In the genomic region with DNA sequence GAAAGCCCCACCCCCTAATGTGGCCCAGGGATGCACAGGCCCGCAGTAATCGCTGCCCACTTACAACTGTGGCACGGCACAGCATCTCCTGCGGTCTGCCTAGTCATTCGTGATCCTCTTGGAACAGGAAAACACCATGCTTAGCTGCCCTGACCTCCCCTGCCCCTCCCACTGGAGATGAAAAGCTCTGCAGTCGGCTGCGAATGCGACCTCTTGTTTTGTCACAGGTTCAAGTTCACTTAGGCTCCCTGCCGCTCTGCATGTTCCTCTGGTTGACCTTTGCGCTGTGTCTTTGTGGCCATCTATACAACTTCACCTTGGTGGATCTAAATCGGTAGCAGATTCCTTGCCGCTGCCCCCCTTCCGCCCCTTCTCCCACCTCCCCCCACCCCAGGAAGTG, we compare ENCODE assay signal across 19 mouse cellular contexts.
DNase-seq lines count a peak whose midpoint lies in the region; ATAC-seq lines count a peak whose summit lies in the region.
"Had no signal": no experiment of that assay in that cellular context is flagged by ENCODE, and none has a peak within 500 bp of the region (broad histone marks: within the 10 kb centered on the region; RNA-seq: fewer than 3 reads in every experiment).

No protein-coding gene starts in this region.

- no peak overlapping the region for H3K4me3 ChIP-seq in midbrain, embryonic 10.5 days
- H3K4me3 ChIP-seq in midbrain, embryonic 13.5 days (replicated peaks), result no peak overlapping the region
- H3K4me3 ChIP-seq in limb, embryonic 12.5 days (replicated peaks), result no peak overlapping the region
- H3K4me3 ChIP-seq: embryonic facial prominence, embryonic 10.5 days; forebrain, embryonic 13.5 days; heart, embryonic 13.5 days; hindbrain, embryonic 13.5 days; intestine, embryonic 15.5 days had no signal

- no peak for ATAC-seq in midbrain, embryonic 13.5 days
- no peak; the same call in 1 of the 2 replicates for ATAC-seq in limb, embryonic 12.5 days (ENCODE audit: insufficient number of reproducible peaks, insufficient read depth, low FRiP score, low TSS enrichment, low read depth)
- ATAC-seq: forebrain, embryonic 13.5 days; forebrain, postnatal 0 days; intestine, embryonic 15.5 days had no signal

- H3K4me2 ChIP-seq in midbrain, embryonic 13.5 days (replicated peaks), result no peak overlapping the region
- H3K4me2 ChIP-seq in limb, embryonic 12.5 days, result peak overlapping the region; percentile 9
- H3K4me2 ChIP-seq: forebrain, embryonic 13.5 days; heart, embryonic 13.5 days; hindbrain, embryonic 13.5 days; intestine, embryonic 15.5 days had no signal

- H3K27me3 ChIP-seq in midbrain, embryonic 10.5 days (ENCODE audit: low read depth, poor library complexity, severe bottlenecking), result no peaks in the 10 kb centered on the region
- no peaks in the 10 kb centered on the region for H3K27me3 ChIP-seq in midbrain, embryonic 13.5 days
- H3K27me3 ChIP-seq in limb, embryonic 12.5 days, result peaks cover 9% of the 10 kb centered on the region
- H3K27me3 ChIP-seq: forebrain, embryonic 13.5 days; hindbrain, embryonic 13.5 days; intestine, embryonic 15.5 days had no signal

- WGBS in midbrain, embryonic 10.5 days, result 46% methylated on average over 13 of the region's 13 CpGs
- WGBS in midbrain, embryonic 13.5 days, result 36% methylated on average over 13 of the region's 13 CpGs
- WGBS in limb, embryonic 12.5 days, result 42% methylated on average over 13 of the region's 13 CpGs

- no peak overlapping the region for H3K9ac ChIP-seq in midbrain, embryonic 13.5 days (replicated peaks)
- no peak overlapping the region for H3K9ac ChIP-seq in limb, embryonic 12.5 days (replicated peaks)
- H3K9ac ChIP-seq: forebrain, embryonic 13.5 days; forebrain, postnatal 0 days; heart, embryonic 13.5 days; hindbrain, embryonic 13.5 days; intestine, embryonic 15.5 days had no signal

- H3K4me1 ChIP-seq in midbrain, embryonic 10.5 days, result peaks cover 11% of the 10 kb centered on the region
- H3K4me1 ChIP-seq in midbrain, embryonic 13.5 days (replicated peaks), result no peaks in the 10 kb centered on the region
- peaks cover 8% of the 10 kb centered on the region for H3K4me1 ChIP-seq in limb, embryonic 12.5 days (replicated peaks)
- H3K4me1 ChIP-seq: heart, embryonic 13.5 days; intestine, embryonic 15.5 days had no signal

- DNase-seq in midbrain, embryonic 10.5 days (ENCODE audit: low spot score), result peak; percentile 18
- peak; percentile 44 for DNase-seq in ES-CJ7 (ENCODE audit: low read depth, low spot score)
- peak; percentile 9 for DNase-seq in Muller cell, postnatal 12 days (ENCODE audit: inconsistent ontology term)
- no peak for DNase-seq in cerebellum, adult 9-11 months
- no peak for DNase-seq in layer of hippocampus, adult 9-10 months (ENCODE audit: low spot score)
- DNase-seq: adrenal gland, postnatal 10 days; cerebellum, adult 11 months; cerebellum, adult 8-10 months; cerebellum, postnatal 25 days; forebrain, postnatal 0 days; gastrocnemius, postnatal 25 days; heart, postnatal 4 days had no signal

- no peaks in the 10 kb centered on the region for H3K9me3 ChIP-seq in midbrain, embryonic 10.5 days (replicated peaks)
- H3K9me3 ChIP-seq in midbrain, embryonic 13.5 days, result no peaks in the 10 kb centered on the region
- H3K9me3 ChIP-seq in limb, embryonic 12.5 days, result no peaks in the 10 kb centered on the region
- H3K9me3 ChIP-seq: embryonic facial prominence, embryonic 10.5 days; forebrain, embryonic 13.5 days; heart, embryonic 13.5 days; hindbrain, embryonic 13.5 days; intestine, embryonic 15.5 days had no signal

- no peak overlapping the region for H3K27ac ChIP-seq in midbrain, embryonic 10.5 days (replicated peaks)
- no peak overlapping the region for H3K27ac ChIP-seq in midbrain, embryonic 13.5 days
- no peak overlapping the region for H3K27ac ChIP-seq in limb, embryonic 12.5 days
- H3K27ac ChIP-seq: embryonic facial prominence, embryonic 10.5 days; forebrain, embryonic 13.5 days; heart, embryonic 13.5 days; hindbrain, embryonic 13.5 days; intestine, embryonic 15.5 days had no signal

- H3K36me3 ChIP-seq in midbrain, embryonic 10.5 days, result no peaks in the 10 kb centered on the region
- no peaks in the 10 kb centered on the region for H3K36me3 ChIP-seq in midbrain, embryonic 13.5 days
- H3K36me3 ChIP-seq in limb, embryonic 12.5 days, result no peaks in the 10 kb centered on the region
- H3K36me3 ChIP-seq: embryonic facial prominence, embryonic 10.5 days; heart, embryonic 13.5 days; hindbrain, embryonic 13.5 days; intestine, embryonic 15.5 days had no signal

Comparison
In these comparisons a context has a peak if more than half of its experiments do, and no peak if none do; other contexts are left out.
1. DNase-seq: peak in midbrain, embryonic 10.5 days (single experiment), ES-CJ7 (single experiment) and Muller cell, postnatal 12 days (single experiment); none in cerebellum, adult 9-11 months (single experiment) and layer of hippocampus, adult 9-10 months (single experiment).